Mouse (Mus musculus) embryonic fibroblast, embryonic 13.5 days (primary cell): ENCODE data around the gene Grem2.

Experiments used
- CTCF ChIP-seq: IDR thresholded peaks from 2 replicates; pipeline ENCODE4 v1.5.1; 2011; ENCODE audit warnings: mild to moderate bottlenecking, control low read depth, low read length, moderate library complexity, borderline replicate concordance; ENCODE audit not compliant: insufficient read depth
- POLR2A ChIP-seq: IDR thresholded peaks from 2 replicates; pipeline ENCODE4 v1.6.1; 2011; ENCODE audit warnings: low read depth, mild to moderate bottlenecking, control low read depth, low read length, moderate library complexity

GRCm38 (mm10) chr1:174892471-174892870 is 29.1 kb downstream of the Grem2 start:
- TF ChIP-seq CTCF = no peak
- no peak for TF ChIP-seq POLR2A
